Comparison of ENCODE assay signal across 8 mouse cellular contexts in genomic region chr3:32529303-32529898, GRCm38 (mm10). TPM values are rescaled to one million over a fixed set of nuclear protein-coding genes. Genes with fewer than 3 reads are reported as not detected.
DNase-seq lines count a peak whose midpoint lies in the region; ATAC-seq lines count a peak whose summit lies in the region.

Gene Mfn1 (plus strand): TSS chr3:32529465.

- peak; percentile 98 to 99 for DNase-seq in adrenal gland, adult (ENCODE audit: inconsistent age in 2 of 2, low spot score in 1 of 2)
- DNase-seq in embryo, embryonic 10.5 days (ENCODE audit: low spot score), result peak; percentile 97
- peak; percentile 92 for DNase-seq in gastrocnemius, postnatal 14 days
- DNase-seq in left cerebral cortex, postnatal 10 days (ENCODE audit: extremely low spot score in 1 of 2, low spot score in 2 of 2), result peak; percentile 93 to 95
- peak; percentile 94 for DNase-seq in right cerebral cortex, postnatal 25 days
- peak; percentile 89 to 92 for DNase-seq in urinary bladder, postnatal 4 days (ENCODE audit: low spot score in 2 of 2)

- ATAC-seq in inflammation-experienced regulatory T-cells, adult 6 months, result peak; percentile 100
- ATAC-seq in megakaryocyte-erythroid progenitor cell, adult 5-6 weeks (replicated peaks; ENCODE audit: low FRiP score, low TSS enrichment, poor library complexity, severe bottlenecking), result peak; percentile 99

- intact Hi-C loops in gastrocnemius, postnatal 14 days (cut with DNase I; ENCODE audit: low total_unique reads), result no loop called here
- intact Hi-C loops in left cerebral cortex, postnatal 10 days (cut with DNase I), result no loop called here

RNA-seq across cellular contexts. Expression of gene Mfn1, which starts in this region (rescaled TPM):
- total RNA-seq in gastrocnemius, postnatal 14 days (2021), result 100 to 1,000 TPM; 112 to 137 TPM
- polyA plus RNA-seq in inflammation-experienced regulatory T-cells, adult 6 months (2017; shearing (Covaris generic)), result 10 to 100 TPM; 10.9 to 15.6 (median 13.2) TPM
- 100 to 1,000 TPM; 107 to 109 TPM for total RNA-seq in left cerebral cortex, postnatal 10 days (2021)
- 35.6 and 84.0 TPM in 2 replicates for total RNA-seq in megakaryocyte-erythroid progenitor cell, adult 5-6 weeks (2014; fragmentation: Nextera tagmentation)
- total RNA-seq in megakaryocyte-erythroid progenitor cell, adult 5-6 weeks (2017), result 55.0 and 79.6 TPM in 2 replicates

Comparison
In these comparisons a context has a peak if more than half of its experiments do, and no peak if none do; other contexts are left out.
1. Peak in every context shown above with its lines: DNase-seq and ATAC-seq.